Mouse (Mus musculus) megakaryocyte, embryonic 14.5 days (primary cell): ENCODE data around the gene Il1r2.

ENCODE experiments used
- FLI1 ChIP-seq: IDR thresholded peaks from 2 replicates; pipeline ENCODE4 v1.6.1; 2012; ENCODE audit warnings: low read length, inconsistent platforms, mixed read lengths
- GATA1 ChIP-seq: IDR thresholded peaks from 3 replicates; pipeline ENCODE4 v1.6.1; 2012; ENCODE audit warnings: mixed read lengths, low read length, inconsistent platforms, borderline replicate concordance

GRCm38 (mm10) chr1:40174146-40174545, 100.3 kb downstream of the Il1r2 start:
- TF ChIP-seq GATA1 (no peak), FLI1 (no peak)
